Mouse (Mus musculus) cerebellum, adult 2 months (tissue): Measurements from ENCODE around the gene Zbtb20.

ENCODE experiments used
- CTCF ChIP-seq: fragments of 200-500 bp; IDR thresholded peaks from 2 replicates; pipeline ENCODE4 v1.5.1; 2011; ENCODE audit warnings: low read depth, mild to moderate bottlenecking, control low read depth, low read length, moderate library complexity, borderline replicate concordance; ENCODE audit not compliant: insufficient read depth
- POLR2A ChIP-seq: fragments of 200-500 bp; IDR thresholded peaks from 2 replicates; pipeline ENCODE4 v1.6.1; 2011; ENCODE audit warnings: low read length, control low read depth, borderline replicate concordance; ENCODE audit not compliant: insufficient read depth

DNA sequence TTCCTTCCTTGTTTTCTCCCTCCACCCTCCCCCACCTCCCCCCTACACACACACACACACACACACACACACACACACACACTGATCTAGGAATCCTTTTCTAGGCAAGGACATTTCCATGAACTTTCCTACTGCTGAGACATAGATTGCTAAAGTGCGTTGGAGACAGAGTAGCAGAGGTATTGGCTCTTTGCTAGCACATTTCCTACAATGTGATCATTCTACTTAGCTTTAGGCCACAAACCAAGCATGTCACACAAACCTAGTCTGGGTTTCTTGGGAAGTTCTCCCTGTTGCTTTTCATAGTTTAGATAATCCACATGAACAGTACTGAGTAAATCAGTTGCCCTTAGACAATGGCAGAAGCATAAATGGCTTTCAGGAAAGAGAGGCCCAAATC, 457.6 kb downstream of the Zbtb20 start:
- no peak for TF ChIP-seq CTCF
- TF ChIP-seq POLR2A: no peak
